Mouse (Mus musculus): ENCODE data around the gene Spp2.

Gene Spp2

GRCm38 (mm10) chr1:88406807-88407198, at the start of gene Spp2:
Gene Spp2, plus strand, starts transcription at chr1:88406961.
- DNase-seq (ENCODE audit: low spot score in 2 of 2), result no peak

- DNase-seq (ENCODE audit: low spot score in 2 of 2), result peak; percentile 51 to 74
Measured at GRCm38 (mm10) chr1:88357458-88358090, 49.2 kb upstream of the Spp2 start.

- DNase-seq (ENCODE audit: low spot score in 2 of 2), result peak in 1 of 2 experiments; percentile 15
Measured at GRCm38 (mm10) chr1:88358102-88358654, 48.6 kb upstream of the Spp2 start.

GRCm38 (mm10) chr1:88361085-88361484, 45.7 kb upstream of the Spp2 start:
- no peak for DNase-seq (ENCODE audit: low spot score in 2 of 2)

- peak in 1 of 2 experiments; percentile 8 for DNase-seq (ENCODE audit: low spot score in 2 of 2)
Measured at GRCm38 (mm10) chr1:88366881-88367644, 39.7 kb upstream of the Spp2 start.

GRCm38 (mm10) chr1:88378446-88378845, 28.3 kb upstream of the Spp2 start:
- no peak for DNase-seq (ENCODE audit: low spot score in 2 of 2)

- no peak for DNase-seq (ENCODE audit: low spot score in 2 of 2)
Measured at GRCm38 (mm10) chr1:88391632-88392031, 15.1 kb upstream of the Spp2 start.

GRCm38 (mm10) chr1:88393321-88393720, 13.4 kb upstream of the Spp2 start:
- DNase-seq (ENCODE audit: low spot score in 2 of 2), result no peak

- no peak for DNase-seq (ENCODE audit: low spot score in 2 of 2)
Measured at GRCm38 (mm10) chr1:88403378-88403777, 3.4 kb upstream of the Spp2 start.

- DNase-seq (ENCODE audit: low spot score in 2 of 2), result no peak
Measured at GRCm38 (mm10) chr1:88406078-88406806, 519 bp upstream of the Spp2 start.

GRCm38 (mm10) chr1:88408340-88408739, 1.6 kb downstream of the Spp2 start:
- no peak for DNase-seq (ENCODE audit: low spot score in 2 of 2)

GRCm38 (mm10) chr1:88412013-88412412, 5.3 kb downstream of the Spp2 start:
- DNase-seq (ENCODE audit: low spot score in 2 of 2), result no peak

- no peak for DNase-seq (ENCODE audit: low spot score in 2 of 2)
Measured at GRCm38 (mm10) chr1:88418943-88419342, 12.2 kb downstream of the Spp2 start.

GRCm38 (mm10) chr1:88422045-88422444, 15.3 kb downstream of the Spp2 start:
- DNase-seq (ENCODE audit: low spot score in 2 of 2), result no peak

GRCm38 (mm10) chr1:88422846-88423395, 16.2 kb downstream of the Spp2 start:
- no peak for DNase-seq (ENCODE audit: low spot score in 2 of 2)

GRCm38 (mm10) chr1:88424602-88425252, 18.0 kb downstream of the Spp2 start:
- DNase-seq (ENCODE audit: low spot score in 2 of 2), result peak; percentile 83 to 84

- no peak for DNase-seq (ENCODE audit: low spot score in 2 of 2)
Measured at GRCm38 (mm10) chr1:88427987-88428741, 21.4 kb downstream of the Spp2 start.

- DNase-seq (ENCODE audit: low spot score in 2 of 2), result no peak
Measured at GRCm38 (mm10) chr1:88429413-88429812, 22.7 kb downstream of the Spp2 start.

- no peak for DNase-seq (ENCODE audit: low spot score in 2 of 2)
Measured at GRCm38 (mm10) chr1:88431262-88431661, 24.5 kb downstream of the Spp2 start.

GRCm38 (mm10) chr1:88432601-88433000, 25.8 kb downstream of the Spp2 start:
- no peak for DNase-seq (ENCODE audit: low spot score in 2 of 2)

All from cerebellum, postnatal 4 days (tissue).